Mouse (Mus musculus): Measurements from ENCODE around the gene Olfr1330. TPM values are rescaled to one million over a fixed set of nuclear protein-coding genes. Genes with fewer than 3 reads are reported as not detected.
"Not testable (repeated sequence)": the region's sequence is repeated elsewhere in the genome, so short reads cannot be mapped to it uniquely, and the experiment has no call there.

Olfr1330 gene
- not detected in 2 replicates for polyA plus RNA-seq (2015; fragmentation: Nextera tagmentation; extraction: Ambion mirVana)

DNA sequence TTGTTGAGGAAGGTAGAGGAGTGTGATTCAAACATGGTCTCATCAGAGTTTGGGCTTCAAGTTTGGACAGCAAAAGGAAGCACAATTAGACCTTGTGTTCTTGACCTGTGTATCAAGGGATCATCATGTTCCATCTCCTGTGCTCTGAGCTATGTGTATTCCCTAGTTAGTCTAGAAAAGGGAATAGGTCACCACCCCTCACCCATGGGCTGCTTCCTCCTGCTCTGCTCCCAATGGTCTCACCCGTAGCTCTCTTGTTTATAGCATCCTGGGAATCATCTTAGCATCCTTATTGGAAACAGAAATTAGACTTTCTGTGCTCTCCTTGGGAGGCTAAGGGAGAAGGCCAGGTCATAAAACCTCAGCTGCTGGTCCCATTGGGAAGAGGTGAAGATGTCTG, at the start of gene Olfr1330:
Gene Olfr1330, plus strand, starts transcription at position 301 of the 400 bp plus-strand sequence.
- H3K4me2 ChIP-seq: no peak within 1 kb of the TSS
- no peak within 1 kb of the TSS for H3K27ac ChIP-seq
- H3K27me3 ChIP-seq: no peaks in the 10 kb centered on the region
- no peaks in the 10 kb centered on the region for H3K36me3 ChIP-seq
- H3K9ac ChIP-seq: no peak within 1 kb of the TSS
- no peak within 1 kb of the TSS for H3K4me3 ChIP-seq
- no peak for ATAC-seq (ENCODE audit: low FRiP score)
- 95% methylated on average over 1 of the region's 1 CpGs for WGBS
- H3K9me3 ChIP-seq: no peaks in the 10 kb centered on the region
- no peaks in the 10 kb centered on the region for H3K4me1 ChIP-seq (replicated peaks)

DNA sequence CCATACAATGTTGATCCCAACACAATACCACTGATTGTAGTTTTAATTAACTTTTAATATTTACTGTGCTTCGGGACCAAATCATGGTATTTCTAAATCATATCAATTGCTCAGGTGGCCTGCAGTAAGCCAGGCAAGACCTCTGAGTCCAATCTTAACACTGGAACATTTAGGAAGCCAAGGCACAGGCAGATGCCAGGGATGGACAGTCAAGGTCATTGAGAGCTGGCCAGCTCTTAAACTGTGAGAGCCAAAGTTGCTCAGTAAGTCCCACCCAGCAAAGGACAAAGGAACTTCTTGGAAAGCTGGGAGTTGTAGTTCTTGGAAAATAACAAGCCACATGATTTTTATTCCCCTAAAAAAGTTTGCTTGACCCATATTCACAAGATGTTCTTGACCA, 26.6 kb upstream of the Olfr1330 start:
- H3K27me3 ChIP-seq: no peaks in the 10 kb centered on the region
- H3K27ac ChIP-seq: no peak overlapping the region
- 78% methylated on average over 1 of the region's 1 CpGs for WGBS
- H3K9ac ChIP-seq: no peak overlapping the region
- H3K4me2 ChIP-seq: no peak overlapping the region
- ATAC-seq (ENCODE audit: low FRiP score): no peak
- H3K36me3 ChIP-seq: no peaks in the 10 kb centered on the region
- no peak overlapping the region for H3K4me3 ChIP-seq
- no peaks in the 10 kb centered on the region; the same call in 1 of the 2 replicates for H3K9me3 ChIP-seq
- 0 out of 2 replicates have a peak, but pooled peaks cover 4% of the 10 kb centered on the region for H3K4me1 ChIP-seq (replicated peaks)

DNA sequence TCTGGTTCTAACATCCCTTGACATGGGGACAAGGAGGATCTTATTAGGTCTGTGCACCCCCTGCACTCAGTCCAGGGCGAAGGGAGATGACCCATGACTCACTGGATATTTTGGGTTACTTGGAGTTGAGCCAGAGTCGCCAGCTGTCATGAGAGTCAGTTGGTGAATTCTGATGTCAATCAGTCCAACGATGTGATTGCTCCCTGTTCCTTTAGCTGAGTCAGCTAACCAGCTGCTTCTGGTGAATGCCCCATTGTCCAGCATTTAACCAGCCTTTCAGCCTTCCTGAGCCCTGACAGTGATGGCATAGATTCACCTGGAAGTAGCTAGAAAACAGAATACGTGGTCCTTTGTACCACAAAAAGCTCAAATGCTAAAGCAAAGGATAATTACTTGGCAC, 25.7 kb upstream of the Olfr1330 start:
- Histone ChIP-seq H3K4me2 (no peak overlapping the region), H3K4me1 (replicated peaks) (0 out of 2 replicates have a peak, but pooled peaks cover 4% of the 10 kb centered on the region), H3K9me3 (no peaks in the 10 kb centered on the region), H3K9ac (no peak overlapping the region), H3K36me3 (no peaks in the 10 kb centered on the region), H3K27ac (no peak overlapping the region), H3K4me3 (no peak overlapping the region), H3K27me3 (no peaks in the 10 kb centered on the region)
- ATAC-seq (ENCODE audit: low FRiP score): no peak
- 45% methylated on average over 4 of the region's 4 CpGs for WGBS

GRCm38 (mm10) chr4:118864349-118864748, 24.0 kb upstream of the Olfr1330 start, which contains the start of gene Olfr1331:
Gene Olfr1331, plus strand, starts transcription at chr4:118864649.
- H3K27ac ChIP-seq: no peak within 1 kb of the TSS
- 90% methylated on average over 1 of the region's 1 CpGs for WGBS
- 0 out of 2 replicates have a peak, but pooled peaks cover 4% of the 10 kb centered on the region for H3K4me1 ChIP-seq (replicated peaks)
- no peaks in the 10 kb centered on the region for H3K36me3 ChIP-seq
- H3K9ac ChIP-seq: no peak within 1 kb of the TSS
- H3K9me3 ChIP-seq: no peaks in the 10 kb centered on the region
- no peak within 1 kb of the TSS for H3K4me2 ChIP-seq
- no peaks in the 10 kb centered on the region for H3K27me3 ChIP-seq
- ATAC-seq (ENCODE audit: low FRiP score): no peak
- H3K4me3 ChIP-seq: no peak within 1 kb of the TSS

- Histone ChIP-seq H3K4me2 (no peak overlapping the region), H3K9me3 (no peaks in the 10 kb centered on the region), H3K4me1 (replicated peaks) (0 out of 2 replicates have a peak, but pooled peaks cover 4% of the 10 kb centered on the region), H3K36me3 (no peaks in the 10 kb centered on the region), H3K27ac (no peak overlapping the region), H3K4me3 (no peak overlapping the region), H3K27me3 (no peaks in the 10 kb centered on the region), H3K9ac (no peak overlapping the region)
- no peak for ATAC-seq (ENCODE audit: low FRiP score)
These were observed 20.8 kb upstream of the Olfr1330 start for GRCm38 (mm10) chr4:118867566-118867965.

- H3K4me2 ChIP-seq: no peak overlapping the region
- no peaks in the 10 kb centered on the region for H3K4me1 ChIP-seq (replicated peaks)
- ATAC-seq (ENCODE audit: low FRiP score): no peak
- H3K36me3 ChIP-seq: no peaks in the 10 kb centered on the region
- no peak overlapping the region for H3K9ac ChIP-seq
- H3K27ac ChIP-seq: no peak overlapping the region
- no peak overlapping the region for H3K4me3 ChIP-seq
- 69% methylated on average over 2 of the region's 2 CpGs for WGBS
- no peaks in the 10 kb centered on the region for H3K9me3 ChIP-seq
- H3K27me3 ChIP-seq: no peaks in the 10 kb centered on the region
These were observed 13.6 kb downstream of the Olfr1330 start for GRCm38 (mm10) chr4:118901981-118902380.

DNA sequence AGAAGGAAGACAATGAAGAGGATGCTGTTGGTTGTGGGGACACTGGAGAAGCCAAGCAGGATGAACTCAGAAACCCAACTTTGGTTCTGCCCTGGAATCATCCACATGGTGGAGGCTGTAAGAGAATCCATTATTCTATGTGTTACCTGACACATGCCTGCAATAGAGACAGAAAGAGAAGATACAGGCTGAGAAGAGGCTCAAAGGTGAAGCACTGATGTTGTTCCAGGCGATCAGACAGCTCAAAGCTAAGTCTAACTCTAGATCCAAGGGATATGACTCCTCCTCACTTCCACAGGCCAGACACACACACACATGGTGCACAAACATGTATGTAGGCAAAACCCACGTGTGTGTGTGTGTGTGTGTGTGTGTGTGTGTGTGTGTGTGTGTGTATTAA, 29.0 kb downstream of the Olfr1330 start, which contains the start of gene Olfr1329:
Gene Olfr1329, minus strand, starts transcription at position 101 of the 400 bp plus-strand sequence.
- H3K36me3 ChIP-seq; ATAC-seq (ENCODE audit: low FRiP score); H3K9me3 ChIP-seq; H3K27me3 ChIP-seq; H3K27ac ChIP-seq; H3K4me2 ChIP-seq; H3K9ac ChIP-seq; H3K4me3 ChIP-seq; H3K4me1 ChIP-seq (replicated peaks): not testable (repeated sequence)
- WGBS: 65% methylated on average over 2 of the region's 2 CpGs

DNA sequence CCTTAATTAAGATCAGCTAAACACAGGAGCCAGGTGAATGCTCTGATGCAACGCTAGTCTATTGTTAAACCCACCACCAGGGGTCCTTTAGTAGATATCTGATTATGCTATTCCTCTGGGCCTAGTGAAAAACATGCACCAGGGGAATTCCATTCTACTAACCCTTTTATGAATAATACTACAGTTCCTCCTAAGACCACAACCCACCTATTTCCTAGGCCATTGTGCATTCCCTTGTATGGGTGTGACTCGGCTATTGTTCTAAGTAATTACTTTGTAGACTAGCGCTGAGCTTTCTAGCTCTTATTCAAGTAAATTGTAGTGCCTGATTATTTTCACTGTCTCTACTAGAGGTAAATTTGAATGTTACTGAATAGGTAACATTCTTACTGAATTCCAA, 42.9 kb downstream of the Olfr1330 start:
- not testable (repeated sequence) for H3K27me3 ChIP-seq; H3K27ac ChIP-seq; H3K9me3 ChIP-seq; H3K4me2 ChIP-seq; H3K4me1 ChIP-seq (replicated peaks); H3K4me3 ChIP-seq; H3K36me3 ChIP-seq; ATAC-seq (ENCODE audit: low FRiP score); H3K9ac ChIP-seq
- WGBS: 73% methylated on average over 3 of the region's 3 CpGs

- Histone ChIP-seq H3K4me1 (replicated peaks) (no peaks in the 10 kb centered on the region), H3K9ac (no peak within 1 kb of the TSS), H3K4me2 (no peak within 1 kb of the TSS), H3K9me3 (no peaks in the 10 kb centered on the region), H3K27ac (no peak within 1 kb of the TSS), H3K36me3 (no peaks in the 10 kb centered on the region), H3K27me3 (no peaks in the 10 kb centered on the region), H3K4me3 (no peak within 1 kb of the TSS)
- WGBS: 78% methylated on average over 2 of the region's 2 CpGs
- ATAC-seq (ENCODE audit: low FRiP score): no peak
These were observed 50.1 kb downstream of the Olfr1330 start, which contains the start of gene Olfr1328 for GRCm38 (mm10) chr4:118938512-118938911. Gene Olfr1328, minus strand, starts transcription at chr4:118938612.

Other genes with a start within 250 kb of the Olfr1330 start
- gene Olfr62, start 229.6 kb upstream of the Olfr1330 start, polyA plus RNA-seq (2015; fragmentation: Nextera tagmentation; extraction: Ambion mirVana): not detected in 2 replicates
- gene Olfr1342, start 195.8 kb upstream of the Olfr1330 start, polyA plus RNA-seq (2015; fragmentation: Nextera tagmentation; extraction: Ambion mirVana): not detected in 2 replicates
- not detected in 2 replicates for gene Olfr1341, start 185.1 kb upstream of the Olfr1330 start, polyA plus RNA-seq (2015; fragmentation: Nextera tagmentation; extraction: Ambion mirVana)
- not detected in 2 replicates for gene Olfr1340, start 168.5 kb upstream of the Olfr1330 start, polyA plus RNA-seq (2015; fragmentation: Nextera tagmentation; extraction: Ambion mirVana)
- gene Olfr1339, start 156.4 kb upstream of the Olfr1330 start, polyA plus RNA-seq (2015; fragmentation: Nextera tagmentation; extraction: Ambion mirVana): not detected in 2 replicates
- gene Olfr1338, start 129.9 kb upstream of the Olfr1330 start, polyA plus RNA-seq (2015; fragmentation: Nextera tagmentation; extraction: Ambion mirVana): not detected in 2 replicates
- gene Olfr1337, start 106.0 kb upstream of the Olfr1330 start, polyA plus RNA-seq (2015; fragmentation: Nextera tagmentation; extraction: Ambion mirVana): not detected in 2 replicates
- gene Olfr1335, start 78.7 kb upstream of the Olfr1330 start, polyA plus RNA-seq (2015; fragmentation: Nextera tagmentation; extraction: Ambion mirVana): not detected in 2 replicates
- not detected in 2 replicates for gene Olfr1333, start 52.3 kb upstream of the Olfr1330 start, polyA plus RNA-seq (2015; fragmentation: Nextera tagmentation; extraction: Ambion mirVana)
- gene Olfr1331, start 23.9 kb upstream of the Olfr1330 start, polyA plus RNA-seq (2015; fragmentation: Nextera tagmentation; extraction: Ambion mirVana): not detected in 2 replicates
- not detected in 2 replicates for gene Olfr1329, start 28.9 kb downstream of the Olfr1330 start, polyA plus RNA-seq (2015; fragmentation: Nextera tagmentation; extraction: Ambion mirVana)
- not detected in 2 replicates for gene Olfr1328, start 50.0 kb downstream of the Olfr1330 start, polyA plus RNA-seq (2015; fragmentation: Nextera tagmentation; extraction: Ambion mirVana)
- gene Lao1, start 73.0 kb downstream of the Olfr1330 start, polyA plus RNA-seq (2015; fragmentation: Nextera tagmentation; extraction: Ambion mirVana): not detected in 2 replicates
- 94.4 and 96.5 TPM in 2 replicates for gene Slc2a1, start 220.1 kb downstream of the Olfr1330 start, polyA plus RNA-seq (2015; fragmentation: Nextera tagmentation; extraction: Ambion mirVana)

All from hindbrain, embryonic 13.5 days (tissue).